Mouse (Mus musculus) olfactory bulb, adult 2 months (tissue): Measurements from ENCODE around the gene Sptbn2. TPM values are rescaled to one million over a fixed set of nuclear protein-coding genes. Genes with fewer than 3 reads are reported as not detected.
A peak's percentile ranks its signal among the peaks of the same experiment; 100 is the strongest.

ENCODE experiments used
- H3K27ac ChIP-seq: fragments of 200-500 bp; 2 replicates; pipeline ENCODE4 v1.5.1; 2012; ENCODE audit warnings: low read depth, low read length; ENCODE audit not compliant: insufficient read depth
- H3K4me1 ChIP-seq: fragments of 200-500 bp; 2 replicates; pipeline ENCODE4 v1.6.1; 2012; ENCODE audit warnings: low read length; ENCODE audit not compliant: control insufficient read depth, insufficient read depth
- H3K4me3 ChIP-seq: fragments of 200-500 bp; 2 replicates; pipeline ENCODE4 v1.5.1; 2012; ENCODE audit warnings: mild to moderate bottlenecking, low read depth, low read length, moderate library complexity; ENCODE audit not compliant: insufficient read depth
- CTCF ChIP-seq: fragments of 200-500 bp; IDR thresholded peaks from 2 replicates; pipeline ENCODE4 v1.5.1; 2012; ENCODE audit warnings: low read depth, mild to moderate bottlenecking, low read length, moderate library complexity; ENCODE audit not compliant: insufficient read depth
- POLR2A ChIP-seq: fragments of 200-500 bp; IDR thresholded peaks from 2 replicates; pipeline ENCODE4 v1.6.1; 2012; ENCODE audit warnings: mild to moderate bottlenecking, low read depth, low read length, moderate library complexity; ENCODE audit not compliant: insufficient read depth
- WGBS: fragments of 180-500 bp; shearing (Covaris S2); methylation state at CpG from one replicate; pipeline ENCODE4 v1.1.7; 2018; 5-methylcytosine and 5-hydroxymethylcytosine counted together
- polyA plus RNA-seq: library from polyadenylated mRNA; stranded (reverse); fragments of >200 nt; gene quantifications from 2 replicates; pipeline ENCODE4 v1.2.4, GENCODE M21; 2012; ENCODE audit warnings: low replicate concordance; ENCODE audit not compliant: missing spikeins, insufficient read depth, insufficient read length

Sptbn2 gene
- polyA plus RNA-seq, 1 experiment = 60.8 TPM

DNA sequence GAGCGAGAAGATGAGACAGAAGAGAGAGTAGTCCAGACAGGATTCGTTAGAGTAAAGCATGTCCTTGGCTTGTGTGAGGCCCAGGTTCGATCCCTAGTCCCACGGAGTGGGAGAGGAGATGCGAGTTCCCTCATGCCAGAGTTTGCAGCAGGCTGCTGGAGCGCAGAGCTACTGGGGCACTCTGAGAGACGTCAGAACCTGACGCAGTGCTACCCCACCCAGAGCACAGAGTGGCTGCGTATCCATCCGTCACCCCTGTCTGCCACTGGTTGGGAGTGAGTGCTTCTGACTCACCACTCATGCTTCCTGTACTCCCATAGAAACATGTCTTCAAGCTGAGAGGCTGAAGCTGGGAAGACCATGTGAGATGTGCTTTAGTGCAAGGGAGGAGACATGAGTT, 30.5 kb downstream of the Sptbn2 start:
- peak overlapping the region; percentile 12; the same call in 1 of the 2 replicates for H3K27ac ChIP-seq
- WGBS = 53% methylated on average over 10 of the region's 10 CpGs
- TF ChIP-seq CTCF (no peak), POLR2A (no peak)
- H3K4me3 ChIP-seq = no peak overlapping the region
- peaks cover 13% of the 10 kb centered on the region for H3K4me1 ChIP-seq

GRCm38 (mm10) chr19:4742229-4742628, 31.3 kb downstream of the Sptbn2 start:
- WGBS = 89% methylated on average over 6 of the region's 6 CpGs
- no peak for TF ChIP-seq CTCF
- no peak for TF ChIP-seq POLR2A
- no peak overlapping the region for H3K4me3 ChIP-seq
- H3K4me1 ChIP-seq = peaks cover 13% of the 10 kb centered on the region
- H3K27ac ChIP-seq = no peak overlapping the region

DNA sequence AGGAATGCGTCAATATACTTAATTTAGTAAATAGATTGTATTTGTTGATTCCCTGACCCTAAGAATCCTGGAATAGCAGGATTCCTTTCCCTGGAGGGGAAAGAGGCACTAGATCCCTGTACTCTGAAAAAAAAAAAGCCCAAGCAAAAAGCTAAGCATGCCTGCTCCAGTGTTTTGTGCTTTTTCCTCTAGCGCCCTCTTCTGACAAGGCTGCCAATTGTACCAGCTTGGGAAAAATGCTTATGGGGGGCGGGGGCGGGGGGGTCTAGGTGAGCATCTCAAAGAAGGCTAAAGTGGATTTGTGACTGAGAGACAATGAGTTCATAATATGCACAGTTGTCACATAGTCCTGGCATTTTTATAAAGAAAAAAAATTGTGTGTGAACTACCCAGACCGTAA, 32.6 kb downstream of the Sptbn2 start:
- TF ChIP-seq POLR2A (no peak), CTCF (peak; percentile 40; the same call in 1 of the 2 replicates)
- WGBS = 40% methylated on average over 5 of the region's 5 CpGs
- H3K4me1 ChIP-seq = peaks cover 13% of the 10 kb centered on the region
- H3K4me3 ChIP-seq = no peak overlapping the region
- no peak overlapping the region for H3K27ac ChIP-seq

- Histone ChIP-seq H3K4me3 (no peak overlapping the region), H3K27ac (no peak overlapping the region), H3K4me1 (peaks cover 13% of the 10 kb centered on the region)
- 78% methylated on average over 14 of the region's 14 CpGs for WGBS
- no peak for TF ChIP-seq CTCF
- no peak for TF ChIP-seq POLR2A
Observed at GRCm38 (mm10) chr19:4744026-4744425, 33.1 kb downstream of the Sptbn2 start.

DNA sequence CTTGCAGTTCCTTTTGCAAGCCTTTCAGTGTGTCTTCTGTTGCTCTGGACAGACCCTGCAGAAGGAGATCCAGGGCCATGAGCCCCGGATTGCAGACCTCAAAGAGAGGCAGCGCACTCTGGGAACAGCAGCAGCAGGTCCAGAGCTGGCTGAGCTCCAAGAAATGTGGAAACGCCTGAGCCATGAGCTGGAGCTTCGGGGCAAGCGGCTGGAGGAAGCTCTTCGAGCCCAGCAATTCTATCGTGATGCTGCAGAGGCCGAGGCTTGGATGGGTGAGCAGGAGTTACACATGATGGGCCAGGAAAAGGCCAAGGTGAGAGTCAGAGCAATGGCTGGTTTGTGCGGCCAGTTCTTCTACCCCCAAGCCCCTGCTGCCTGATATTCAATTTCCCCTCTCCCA, 34.1 kb downstream of the Sptbn2 start:
- no peak for TF ChIP-seq CTCF
- TF ChIP-seq POLR2A = no peak
- 40% methylated on average over 9 of the region's 9 CpGs for WGBS
- Histone ChIP-seq H3K27ac (no peak overlapping the region), H3K4me3 (no peak overlapping the region), H3K4me1 (peaks cover 13% of the 10 kb centered on the region)

- Histone ChIP-seq H3K27ac (no peak overlapping the region), H3K4me1 (peaks cover 13% of the 10 kb centered on the region), H3K4me3 (no peak overlapping the region)
- 73% methylated on average over 10 of the region's 10 CpGs for WGBS
- no peak for TF ChIP-seq CTCF
- no peak for TF ChIP-seq POLR2A
Observed at GRCm38 (mm10) chr19:4745681-4746080, 34.7 kb downstream of the Sptbn2 start.

DNA sequence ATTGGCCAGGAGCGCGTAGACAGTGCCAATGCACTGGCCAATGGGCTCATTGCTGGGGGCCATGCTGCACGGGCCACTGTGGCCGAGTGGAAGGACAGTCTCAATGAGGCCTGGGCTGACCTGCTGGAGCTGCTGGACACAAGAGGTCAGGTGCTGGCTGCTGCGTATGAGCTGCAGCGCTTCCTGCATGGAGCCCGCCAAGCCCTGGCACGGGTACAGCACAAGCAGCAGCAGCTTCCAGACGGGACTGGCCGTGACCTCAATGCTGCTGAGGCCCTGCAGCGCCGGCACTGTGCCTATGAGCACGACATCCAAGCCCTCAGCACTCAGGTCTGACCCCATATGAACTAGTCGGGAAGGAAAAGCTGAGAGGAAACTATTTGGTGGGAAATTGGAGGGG, 35.6 kb downstream of the Sptbn2 start:
- no peak for TF ChIP-seq CTCF
- TF ChIP-seq POLR2A = no peak
- WGBS = 64% methylated on average over 14 of the region's 14 CpGs
- Histone ChIP-seq H3K4me1 (peaks cover 6% of the 10 kb centered on the region; the same call in 1 of the 2 replicates), H3K27ac (no peak overlapping the region), H3K4me3 (no peak overlapping the region)

DNA sequence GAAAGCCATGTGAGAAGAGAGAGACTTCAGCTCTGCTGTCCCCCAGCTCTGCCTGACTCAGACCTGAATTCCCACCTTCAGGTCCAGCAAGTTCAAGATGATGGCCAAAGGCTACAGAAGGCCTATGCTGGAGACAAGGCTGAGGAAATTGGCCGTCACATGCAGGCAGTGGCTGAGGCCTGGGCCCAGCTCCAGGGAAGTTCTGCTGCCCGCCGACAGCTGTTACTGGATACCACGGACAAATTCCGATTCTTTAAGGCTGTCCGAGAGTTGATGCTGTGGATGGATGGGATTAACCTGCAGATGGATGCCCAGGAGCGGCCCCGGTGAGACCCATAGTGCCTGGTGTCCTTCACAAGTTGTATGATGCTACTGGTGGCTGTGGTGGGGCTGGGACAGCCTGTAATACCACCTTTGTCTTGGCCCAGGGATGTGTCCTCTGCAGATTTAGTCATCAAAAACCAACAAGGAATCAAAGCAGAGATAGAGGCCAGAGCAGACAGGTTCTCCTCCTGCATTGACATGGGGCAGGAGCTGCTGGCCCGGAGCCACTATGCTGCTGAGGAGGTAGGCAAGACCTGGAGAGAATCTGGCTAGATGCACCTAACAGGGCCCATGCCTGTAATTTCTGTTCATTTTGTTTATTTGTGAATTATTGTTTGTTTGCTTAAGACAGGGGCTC, 36.8 kb downstream of the Sptbn2 start:
- H3K4me3 ChIP-seq = no peak overlapping the region
- no peak for TF ChIP-seq CTCF
- TF ChIP-seq POLR2A = no peak
- no peak overlapping the region for H3K27ac ChIP-seq
- H3K4me1 ChIP-seq = no peaks in the 10 kb centered on the region
- WGBS = 87% methylated on average over 9 of the region's 9 CpGs

GRCm38 (mm10) chr19:4748493-4748892, 37.5 kb downstream of the Sptbn2 start:
- Histone ChIP-seq H3K4me1 (no peaks in the 10 kb centered on the region), H3K27ac (no peak overlapping the region), H3K4me3 (no peak overlapping the region)
- WGBS = 83% methylated on average over 10 of the region's 10 CpGs
- no peak for TF ChIP-seq CTCF
- no peak for TF ChIP-seq POLR2A
